Mouse (Mus musculus) brown adipose tissue, adult 24 weeks (tissue): ENCODE measurements around the gene Gm20388. TPM values are rescaled to one million over a fixed set of nuclear protein-coding genes. Genes with fewer than 3 reads are reported as not detected.
"Not testable (repeated sequence)": the region's sequence is repeated elsewhere in the genome, so short reads cannot be mapped to it uniquely, and the experiment has no call there.

Experiments
- H3K27ac ChIP-seq: fragments of 200-500 bp; replicated peaks from 2 replicates; pipeline ENCODE4 v1.5.1; 2012; ENCODE audit warnings: low read depth, mild to moderate bottlenecking, low read length
- H3K4me1 ChIP-seq: fragments of 200-500 bp; 2 replicates; pipeline ENCODE4 v1.6.1; 2012; ENCODE audit warnings: low read length, mixed read lengths; ENCODE audit not compliant: control insufficient read depth, insufficient read depth, insufficient read length
- H3K4me3 ChIP-seq: fragments of 200-500 bp; 2 replicates; pipeline ENCODE4 v1.5.1; 2012; ENCODE audit warnings: low read depth, mild to moderate bottlenecking, low read length, moderate library complexity; ENCODE audit not compliant: insufficient read depth
- polyA plus RNA-seq: library from polyadenylated mRNA; stranded (reverse); fragments of >200 nt; gene quantifications from 2 replicates; pipeline ENCODE4 v1.2.4, GENCODE M21; 2012; ENCODE audit not compliant: missing spikeins, insufficient read depth, insufficient read length

The Gm20388 gene
- polyA plus RNA-seq, 1 experiment, result 44.7 TPM

GRCm38 (mm10) chr8:123215430-123215829 is 3304.8 kb downstream of the Gm20388 start:
- Histone ChIP-seq H3K4me1 (no peaks in the 10 kb centered on the region), H3K27ac (no peak overlapping the region), H3K4me3 (no peak overlapping the region)

GRCm38 (mm10) chr8:123220917-123221316 is 3310.3 kb downstream of the Gm20388 start:
- no peak overlapping the region for H3K4me3 ChIP-seq
- no peak overlapping the region for H3K27ac ChIP-seq
- peaks cover 3% of the 10 kb centered on the region; the same call in 1 of the 2 replicates for H3K4me1 ChIP-seq

- peak within 1 kb of the TSS; percentile 89 for H3K27ac ChIP-seq
- peaks cover 3% of the 10 kb centered on the region; the same call in 1 of the 2 replicates for H3K4me1 ChIP-seq
- peak within 1 kb of the TSS; percentile 78 for H3K4me3 ChIP-seq
These were observed 3313.9 kb downstream of the Gm20388 start, which contains the start of gene Cdk10 for GRCm38 (mm10) chr8:123224278-123225266. Gene Cdk10 (plus strand): TSS chr8:123224842.

GRCm38 (mm10) chr8:123228416-123228815 is 3317.8 kb downstream of the Gm20388 start:
- H3K4me3 ChIP-seq, result no peak overlapping the region
- peaks cover 3% of the 10 kb centered on the region; the same call in 1 of the 2 replicates for H3K4me1 ChIP-seq
- H3K27ac ChIP-seq, result no peak overlapping the region

GRCm38 (mm10) chr8:123230326-123230725 is 3319.7 kb downstream of the Gm20388 start:
- not testable (repeated sequence) for H3K4me1 ChIP-seq, H3K27ac ChIP-seq, H3K4me3 ChIP-seq

GRCm38 (mm10) chr8:123231742-123232141 is 3321.1 kb downstream of the Gm20388 start:
- Histone ChIP-seq H3K4me1 (peaks cover 4% of the 10 kb centered on the region; the same call in 1 of the 2 replicates), H3K4me3 (no peak overlapping the region), H3K27ac (no peak overlapping the region)

- Histone ChIP-seq H3K4me3 (no peak overlapping the region), H3K4me1 (peaks cover 4% of the 10 kb centered on the region; the same call in 1 of the 2 replicates), H3K27ac (no peak overlapping the region)
These were observed 3321.9 kb downstream of the Gm20388 start for GRCm38 (mm10) chr8:123232553-123232952.

- Histone ChIP-seq H3K4me3 (no peak overlapping the region), H3K4me1 (peaks cover 4% of the 10 kb centered on the region; the same call in 1 of the 2 replicates), H3K27ac (no peak overlapping the region)
These were observed 3322.7 kb downstream of the Gm20388 start for GRCm38 (mm10) chr8:123233300-123233699.

- no peak overlapping the region for H3K27ac ChIP-seq
- H3K4me3 ChIP-seq, result no peak overlapping the region
- H3K4me1 ChIP-seq, result peaks cover 4% of the 10 kb centered on the region; the same call in 1 of the 2 replicates
These were observed 3323.1 kb downstream of the Gm20388 start for GRCm38 (mm10) chr8:123233760-123234159.

GRCm38 (mm10) chr8:123234918-123235519 is 3324.4 kb downstream of the Gm20388 start:
- Histone ChIP-seq H3K27ac (no peak overlapping the region), H3K4me1 (peaks cover 4% of the 10 kb centered on the region; the same call in 1 of the 2 replicates), H3K4me3 (peak overlapping the region; percentile 78)

GRCm38 (mm10) chr8:123235520-123236497 is 3325.2 kb downstream of the Gm20388 start, which contains the start of gene Spata2l:
Gene Spata2l (minus strand): TSS chr8:123236233.
- peak within 1 kb of the TSS; percentile 78 for H3K4me3 ChIP-seq
- H3K27ac ChIP-seq, result peak within 1 kb of the TSS; percentile 28; the same call in 1 of the 2 replicates
- peaks cover 4% of the 10 kb centered on the region; the same call in 1 of the 2 replicates for H3K4me1 ChIP-seq

GRCm38 (mm10) chr8:123239398-123239797 is 3328.8 kb downstream of the Gm20388 start:
- Histone ChIP-seq H3K27ac (no peak overlapping the region), H3K4me1 (peaks cover 4% of the 10 kb centered on the region; the same call in 1 of the 2 replicates), H3K4me3 (no peak overlapping the region)

- Histone ChIP-seq H3K4me1 (no peaks in the 10 kb centered on the region), H3K27ac (no peak overlapping the region), H3K4me3 (no peak overlapping the region)
These were observed 3331.7 kb downstream of the Gm20388 start for GRCm38 (mm10) chr8:123242107-123242923.
